Mouse (Mus musculus) liver, embryonic 15.5 days (tissue): ENCODE data around the gene Cntn5. TPM values are rescaled to one million over a fixed set of nuclear protein-coding genes. Genes with fewer than 3 reads are reported as not detected.

Source experiments
- ATAC-seq: fragments of 200-750 bp; cut with Nextera tagmentation; 2 replicates; pipeline ENCODE4 v1.8.0; 2017; ENCODE audit warnings: moderate number of reproducible peaks, mild to moderate bottlenecking, moderate library complexity; ENCODE audit not compliant: insufficient read depth
- H3K27ac ChIP-seq: fragments of 300-500 bp; sonication (generic); replicated peaks from 2 replicates; pipeline ENCODE4 v1.5.1; 2015; ENCODE audit warnings: mild to moderate bottlenecking, inconsistent platforms
- H3K27me3 ChIP-seq: fragments of 300-500 bp; sonication (generic); 2 replicates; pipeline ENCODE4 v1.6.1; 2015; ENCODE audit warnings: mild to moderate bottlenecking, inconsistent platforms
- H3K36me3 ChIP-seq: fragments of 300-500 bp; sonication (generic); replicated peaks from 2 replicates; pipeline ENCODE4 v1.6.1; 2015; ENCODE audit warnings: moderate library complexity, mild to moderate bottlenecking, inconsistent platforms
- H3K4me1 ChIP-seq: fragments of 300-500 bp; sonication (generic); replicated peaks from 2 replicates; pipeline ENCODE4 v1.6.1; 2015; ENCODE audit warnings: inconsistent platforms
- H3K4me2 ChIP-seq: fragments of 300-500 bp; sonication (generic); 2 replicates; pipeline ENCODE4 v1.6.1; 2015; ENCODE audit warnings: moderate library complexity, mild to moderate bottlenecking, inconsistent platforms
- H3K4me3 ChIP-seq: fragments of 300-500 bp; sonication (generic); replicated peaks from 2 replicates; pipeline ENCODE4 v1.5.1; 2015; ENCODE audit warnings: mild to moderate bottlenecking, inconsistent platforms
- H3K9ac ChIP-seq: fragments of 300-500 bp; sonication (generic); 2 replicates; pipeline ENCODE4 v1.6.1; 2015; ENCODE audit warnings: moderate library complexity, mild to moderate bottlenecking, inconsistent platforms
- H3K9me3 ChIP-seq: fragments of 300-500 bp; sonication (generic); replicated peaks from 2 replicates; pipeline ENCODE4 v1.6.1; 2016; ENCODE audit warnings: inconsistent platforms
- WGBS: fragments of 180-500 bp; shearing (Covaris S2); methylation state at CpG from one replicate; pipeline ENCODE4 v1.1.7; 2015; ENCODE audit warnings: mixed read lengths; ENCODE audit not compliant: insufficient replicate concordance; 5-methylcytosine and 5-hydroxymethylcytosine counted together
- polyA plus RNA-seq: library from polyadenylated mRNA; unstranded; fragments of >200 nt; fragmentation: Nextera tagmentation; extraction: Ambion mirVana; gene quantifications from 2 replicates; pipeline ENCODE4 v1.2.1, GENCODE M21; 2015

Gene Cntn5
- polyA plus RNA-seq, 1 experiment from 2014 or later, result not detected

DNA sequence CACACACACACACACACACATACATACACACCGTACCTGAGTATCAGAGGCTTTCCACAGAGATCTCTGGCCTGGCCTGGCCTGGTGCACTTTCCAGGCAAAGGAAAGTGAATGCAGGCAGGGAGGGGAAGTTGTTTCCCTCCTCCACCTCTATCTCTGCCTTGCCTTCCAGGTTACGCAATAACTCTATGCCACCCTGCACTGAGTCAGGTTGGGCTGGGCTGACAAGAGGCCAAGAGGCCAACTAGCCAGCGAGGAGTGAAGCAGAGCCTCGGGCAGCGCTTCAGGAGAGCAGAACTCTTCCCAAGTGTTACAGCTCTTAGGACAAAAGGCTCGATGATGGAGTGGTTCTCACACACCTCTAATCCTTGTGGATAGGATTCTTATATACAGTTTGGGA, 1018.4 kb downstream of the Cntn5 start:
- no peaks in the 10 kb centered on the region for H3K4me1 ChIP-seq
- H3K27ac ChIP-seq, result no peak overlapping the region
- WGBS, result 47% methylated on average over 6 of the region's 6 CpGs
- H3K27me3 ChIP-seq, result no peaks in the 10 kb centered on the region
- H3K4me3 ChIP-seq, result no peak overlapping the region
- no peaks in the 10 kb centered on the region for H3K9me3 ChIP-seq
- H3K36me3 ChIP-seq, result no peaks in the 10 kb centered on the region
- no peak for ATAC-seq
- H3K4me2 ChIP-seq, result no peak overlapping the region
- H3K9ac ChIP-seq, result no peak overlapping the region

DNA sequence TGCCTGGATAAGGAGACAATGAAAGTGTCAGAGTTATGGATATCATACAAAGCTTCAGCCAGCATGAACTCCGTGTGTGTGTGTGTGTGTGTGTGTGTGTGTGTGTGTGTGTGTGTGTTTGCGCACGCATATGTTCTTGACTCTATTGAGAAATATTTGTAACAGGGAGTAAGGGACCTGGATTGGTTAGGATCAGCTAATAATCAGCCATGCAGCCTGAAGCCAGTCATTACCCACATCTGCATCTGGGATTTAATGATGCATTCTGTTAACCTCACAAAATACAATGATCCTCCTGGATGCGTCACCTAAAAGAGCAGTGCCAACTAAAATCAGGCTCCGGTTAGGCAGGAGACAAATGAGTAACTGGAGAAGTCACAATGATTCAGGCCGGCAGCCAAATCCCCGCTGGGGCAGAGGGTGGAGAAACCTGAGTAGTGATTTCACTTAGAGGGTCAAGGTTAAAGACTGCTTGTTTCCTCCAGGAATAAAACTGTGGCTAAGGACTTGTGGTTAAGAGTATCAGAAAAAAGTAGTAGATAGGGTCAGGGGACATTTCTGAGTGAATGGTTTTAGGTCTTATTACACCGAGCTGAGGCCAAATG, 1021.7 kb downstream of the Cntn5 start:
- no peaks in the 10 kb centered on the region for H3K27me3 ChIP-seq
- H3K36me3 ChIP-seq, result no peaks in the 10 kb centered on the region
- no peak overlapping the region for H3K4me2 ChIP-seq
- no peak overlapping the region for H3K4me3 ChIP-seq
- H3K9me3 ChIP-seq, result no peaks in the 10 kb centered on the region
- H3K9ac ChIP-seq, result no peak overlapping the region
- no peak for ATAC-seq
- WGBS, result 63% methylated on average over 8 of the region's 8 CpGs
- no peaks in the 10 kb centered on the region for H3K4me1 ChIP-seq
- no peak overlapping the region for H3K27ac ChIP-seq

DNA sequence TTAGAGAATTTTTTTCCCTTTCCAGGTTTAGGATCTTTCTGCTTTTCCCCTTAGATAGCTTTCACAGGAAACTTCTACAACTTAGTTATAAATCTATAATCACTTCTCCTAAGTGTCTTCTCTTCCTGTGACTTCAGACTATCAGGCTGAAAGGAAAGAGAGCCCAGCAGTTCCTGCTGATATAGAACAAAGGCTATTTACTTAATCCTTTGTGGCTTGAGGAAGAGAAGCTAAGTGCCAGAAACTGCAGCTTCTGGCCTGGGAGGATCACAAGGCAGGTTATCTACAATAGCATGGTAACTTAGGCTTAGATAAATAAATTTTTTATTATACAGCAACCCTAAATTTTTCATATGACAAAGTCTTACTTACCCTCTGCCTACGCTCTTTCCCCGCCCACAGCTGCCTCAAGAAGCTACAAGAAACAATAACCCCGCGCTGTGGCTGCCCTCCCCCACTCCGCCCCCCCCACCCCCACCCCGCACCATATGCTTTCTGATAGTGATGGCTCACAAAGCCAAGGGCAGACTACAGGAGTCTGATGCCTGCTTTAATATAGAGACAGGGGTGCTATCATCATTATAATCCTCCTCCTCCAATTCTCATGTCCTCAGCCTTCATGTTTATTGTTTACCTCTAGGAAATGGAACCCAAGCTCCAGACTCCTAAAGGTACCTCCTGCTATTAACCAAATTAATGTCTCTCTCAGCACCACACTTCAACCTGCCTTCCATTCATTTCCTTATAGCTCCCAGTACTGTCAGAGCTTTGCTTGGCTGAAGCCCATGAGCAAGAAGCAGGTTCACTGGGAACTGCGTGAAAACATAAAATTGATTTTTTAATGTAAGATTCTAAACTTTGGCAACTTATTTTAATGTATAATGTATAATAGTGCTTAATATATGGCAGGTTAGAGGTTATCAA, 1032.2 kb downstream of the Cntn5 start:
- Histone ChIP-seq H3K27ac (no peak overlapping the region), H3K36me3 (no peaks in the 10 kb centered on the region), H3K9me3 (no peaks in the 10 kb centered on the region), H3K4me2 (no peak overlapping the region), H3K4me3 (no peak overlapping the region), H3K9ac (no peak overlapping the region), H3K4me1 (no peaks in the 10 kb centered on the region), H3K27me3 (no peaks in the 10 kb centered on the region)
- no peak for ATAC-seq
- 28% methylated on average over 7 of the region's 7 CpGs for WGBS

DNA sequence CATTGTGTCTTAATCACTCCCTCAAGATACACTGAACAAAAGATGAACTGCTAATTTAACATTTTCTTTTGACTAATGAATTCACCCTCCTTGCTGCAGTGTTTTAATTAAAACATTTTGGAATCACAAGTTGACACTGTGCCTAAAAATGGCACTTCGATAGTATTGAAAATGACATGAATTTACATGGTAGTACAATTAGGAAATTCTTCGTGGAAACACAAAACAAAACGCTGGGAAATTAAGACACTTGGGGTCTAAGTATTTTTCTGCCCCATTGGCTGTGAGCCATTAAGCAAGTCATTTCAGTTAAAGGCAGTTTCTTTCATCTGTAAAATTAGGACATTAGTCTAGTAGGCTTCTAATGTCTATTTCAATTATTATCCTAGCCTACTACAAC, 1043.9 kb downstream of the Cntn5 start:
- ATAC-seq, result no peak
- Histone ChIP-seq H3K4me2 (no peak overlapping the region), H3K9me3 (no peaks in the 10 kb centered on the region), H3K27me3 (no peaks in the 10 kb centered on the region), H3K9ac (no peak overlapping the region), H3K4me3 (no peak overlapping the region), H3K4me1 (no peaks in the 10 kb centered on the region), H3K27ac (no peak overlapping the region), H3K36me3 (no peaks in the 10 kb centered on the region)
- WGBS, result 57% methylated on average over 3 of the region's 3 CpGs

DNA sequence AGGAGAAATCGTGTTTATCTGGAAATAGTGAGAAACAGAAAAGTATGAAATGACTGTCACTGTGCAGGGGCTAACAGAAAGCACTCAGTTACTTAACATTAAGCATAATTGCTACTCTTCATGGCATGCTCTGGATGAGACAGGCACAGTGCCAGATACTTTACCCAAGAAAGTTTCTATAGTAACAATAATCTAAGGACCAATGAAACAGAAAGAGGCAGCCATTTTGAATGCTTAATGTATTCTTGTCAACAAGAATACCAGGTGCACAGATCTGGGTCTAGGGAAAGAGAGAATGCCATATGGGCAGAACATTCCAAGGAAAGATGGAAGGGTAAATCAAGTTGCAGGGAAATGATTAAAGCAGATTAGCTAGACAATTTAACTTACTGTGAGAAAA, 1045.3 kb downstream of the Cntn5 start:
- WGBS, result 12% methylated on average over 1 of the region's 1 CpGs
- no peaks in the 10 kb centered on the region for H3K9me3 ChIP-seq
- no peaks in the 10 kb centered on the region for H3K36me3 ChIP-seq
- H3K27me3 ChIP-seq, result no peaks in the 10 kb centered on the region
- no peak overlapping the region for H3K4me3 ChIP-seq
- H3K4me1 ChIP-seq, result no peaks in the 10 kb centered on the region
- ATAC-seq, result no peak
- no peak overlapping the region for H3K4me2 ChIP-seq
- H3K27ac ChIP-seq, result no peak overlapping the region
- H3K9ac ChIP-seq, result no peak overlapping the region

DNA sequence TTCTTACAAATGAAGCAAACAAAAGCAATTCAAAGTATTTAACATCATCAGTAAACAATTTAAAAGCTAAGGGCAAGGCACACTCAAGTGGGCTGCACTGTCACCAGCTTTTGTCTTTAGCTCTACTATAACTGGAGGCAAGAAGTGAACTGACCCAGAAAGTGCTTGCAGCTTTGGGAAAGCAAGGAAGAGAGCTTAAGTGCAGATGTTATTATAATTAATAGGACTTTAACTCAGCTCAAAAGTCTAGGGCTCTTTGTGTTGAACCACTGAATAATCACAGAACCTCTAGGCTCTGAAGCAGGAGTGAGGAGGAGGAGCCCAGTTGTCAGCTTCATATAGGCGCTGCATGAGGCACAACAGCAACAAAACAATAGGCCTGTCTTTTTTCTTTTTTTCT, 1049.8 kb downstream of the Cntn5 start:
- Histone ChIP-seq H3K27me3 (no peaks in the 10 kb centered on the region), H3K9me3 (no peaks in the 10 kb centered on the region), H3K4me1 (no peaks in the 10 kb centered on the region), H3K9ac (no peak overlapping the region), H3K4me2 (no peak overlapping the region), H3K4me3 (no peak overlapping the region), H3K36me3 (no peaks in the 10 kb centered on the region), H3K27ac (no peak overlapping the region)
- 38% methylated on average over 1 of the region's 1 CpGs for WGBS
- no peak for ATAC-seq

DNA sequence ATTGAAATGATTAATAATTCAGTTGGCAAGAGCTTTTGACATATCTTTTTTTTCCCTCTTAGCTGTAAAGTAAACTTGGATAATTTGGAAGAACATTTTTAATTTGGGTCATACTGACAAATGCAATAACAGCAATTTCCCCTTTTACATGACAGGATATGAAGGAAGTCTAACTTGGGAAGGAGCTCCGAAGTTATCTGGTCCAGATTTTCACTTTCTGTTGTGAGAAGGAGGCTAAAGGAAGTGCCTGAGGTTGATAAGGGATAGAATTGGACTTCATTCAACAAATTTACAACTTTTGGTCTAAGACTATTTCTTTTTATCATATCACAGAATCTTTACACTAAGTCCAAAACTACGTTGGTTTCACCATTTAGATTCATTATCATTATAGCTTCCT, 1074.3 kb downstream of the Cntn5 start:
- H3K27ac ChIP-seq, result no peak overlapping the region
- no peak overlapping the region for H3K4me3 ChIP-seq
- no peaks in the 10 kb centered on the region for H3K27me3 ChIP-seq
- H3K9me3 ChIP-seq, result no peaks in the 10 kb centered on the region
- H3K9ac ChIP-seq, result no peak overlapping the region
- WGBS, result 19% methylated on average over 2 of the region's 2 CpGs
- ATAC-seq, result no peak
- no peaks in the 10 kb centered on the region for H3K36me3 ChIP-seq
- H3K4me2 ChIP-seq, result no peak overlapping the region
- H3K4me1 ChIP-seq, result no peaks in the 10 kb centered on the region

DNA sequence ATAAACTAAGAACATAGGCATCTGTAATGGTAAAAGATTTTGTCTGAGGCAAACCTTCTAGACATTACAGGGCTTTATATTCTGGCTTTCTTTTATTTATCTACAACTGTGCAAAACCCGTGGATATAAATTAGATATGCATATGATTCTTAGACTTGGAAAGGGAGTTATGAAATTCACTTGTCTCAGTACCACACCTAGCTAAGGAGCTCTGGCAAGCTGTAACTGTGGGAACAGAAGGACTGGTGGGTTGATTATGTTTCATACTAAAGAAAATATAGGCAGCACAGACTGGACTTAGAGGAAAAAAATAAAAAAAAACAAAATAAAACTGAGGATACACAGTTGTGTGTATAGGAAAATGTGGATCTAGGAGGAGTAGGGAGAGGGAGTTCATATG, 1084.6 kb downstream of the Cntn5 start:
- WGBS, result 57% methylated on average over 1 of the region's 1 CpGs
- no peaks in the 10 kb centered on the region for H3K36me3 ChIP-seq
- H3K4me2 ChIP-seq, result no peak overlapping the region
- H3K9me3 ChIP-seq, result no peaks in the 10 kb centered on the region
- no peaks in the 10 kb centered on the region for H3K4me1 ChIP-seq
- no peak for ATAC-seq
- H3K27ac ChIP-seq, result no peak overlapping the region
- no peak overlapping the region for H3K9ac ChIP-seq
- no peak overlapping the region for H3K4me3 ChIP-seq
- no peaks in the 10 kb centered on the region for H3K27me3 ChIP-seq

DNA sequence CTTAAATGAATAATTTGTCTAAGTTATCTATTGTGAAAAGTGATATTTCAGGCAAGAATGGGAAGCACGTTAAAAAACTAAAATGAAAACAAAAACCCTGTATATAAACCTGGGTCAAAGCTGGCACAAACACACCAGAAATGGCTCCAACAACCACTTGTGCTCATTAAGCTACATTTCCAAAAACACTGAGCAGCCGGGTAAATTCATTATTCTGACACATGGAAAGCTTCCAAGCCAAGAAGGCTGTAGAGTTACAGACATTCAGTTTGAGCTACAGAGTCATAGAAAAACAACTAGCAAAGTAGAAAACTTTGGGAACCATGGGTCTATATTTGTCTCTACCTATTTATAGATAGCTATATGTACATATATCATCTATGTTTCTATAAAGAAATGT, 1087.1 kb downstream of the Cntn5 start:
- Histone ChIP-seq H3K4me2 (no peak overlapping the region), H3K27ac (no peak overlapping the region), H3K9me3 (no peaks in the 10 kb centered on the region), H3K4me3 (no peak overlapping the region), H3K27me3 (no peaks in the 10 kb centered on the region), H3K4me1 (no peaks in the 10 kb centered on the region), H3K9ac (no peak overlapping the region), H3K36me3 (no peaks in the 10 kb centered on the region)
- ATAC-seq, result no peak
- 54% methylated on average over 2 of the region's 2 CpGs for WGBS

DNA sequence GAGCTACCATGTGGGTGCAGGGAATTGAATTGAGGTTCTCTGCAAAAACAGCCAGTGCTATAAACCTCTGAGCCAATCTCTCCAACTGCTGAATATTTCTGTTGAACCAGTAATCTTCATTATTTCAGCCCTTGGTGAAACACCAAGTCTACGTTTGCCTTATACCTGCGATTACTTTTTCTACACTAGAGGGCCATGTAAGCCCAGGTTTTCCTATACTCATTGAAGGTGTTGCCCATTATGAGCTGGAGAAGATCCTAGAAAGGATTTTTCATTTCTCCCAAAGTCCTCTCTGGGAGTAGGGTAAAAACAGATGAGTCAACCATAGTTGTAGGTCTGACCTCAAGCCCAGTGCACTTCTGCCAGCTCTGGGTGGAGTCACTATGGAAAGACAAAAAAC, 1105.0 kb downstream of the Cntn5 start:
- no peak overlapping the region for H3K4me2 ChIP-seq
- no peaks in the 10 kb centered on the region for H3K36me3 ChIP-seq
- 57% methylated on average over 2 of the region's 2 CpGs for WGBS
- no peaks in the 10 kb centered on the region for H3K27me3 ChIP-seq
- no peak overlapping the region for H3K27ac ChIP-seq
- ATAC-seq, result no peak
- H3K4me3 ChIP-seq, result no peak overlapping the region
- H3K4me1 ChIP-seq, result no peaks in the 10 kb centered on the region
- H3K9me3 ChIP-seq, result no peaks in the 10 kb centered on the region
- H3K9ac ChIP-seq, result no peak overlapping the region

DNA sequence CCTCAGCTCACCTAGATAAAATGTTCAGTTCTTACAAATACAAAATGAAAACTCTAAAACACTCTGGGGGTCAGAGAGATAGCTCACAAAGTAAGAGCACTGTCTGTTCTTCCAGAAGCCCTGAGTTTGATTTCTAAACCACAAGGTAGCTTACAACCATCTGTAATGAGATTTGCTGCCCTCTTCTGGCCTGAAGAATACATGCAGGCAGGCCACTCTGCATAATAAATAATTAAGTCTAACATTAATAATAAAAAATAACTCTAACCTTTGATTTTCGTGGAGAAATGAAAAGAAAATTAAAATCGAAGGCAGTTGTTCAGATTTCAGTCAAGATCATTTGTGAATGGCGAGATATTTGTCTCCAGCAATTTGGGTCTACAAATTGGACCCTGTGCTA, 1120.9 kb downstream of the Cntn5 start:
- WGBS, result 29% methylated on average over 3 of the region's 3 CpGs
- H3K27me3 ChIP-seq, result no peaks in the 10 kb centered on the region
- no peaks in the 10 kb centered on the region for H3K4me1 ChIP-seq
- H3K27ac ChIP-seq, result no peak overlapping the region
- ATAC-seq, result no peak
- H3K9ac ChIP-seq, result no peak overlapping the region
- no peaks in the 10 kb centered on the region for H3K36me3 ChIP-seq
- no peak overlapping the region for H3K4me2 ChIP-seq
- no peaks in the 10 kb centered on the region for H3K9me3 ChIP-seq
- H3K4me3 ChIP-seq, result no peak overlapping the region
